Mouse (Mus musculus) limb, embryonic 12.5 days (tissue): ENCODE data around the gene Tmem234. TPM values are rescaled to one million over a fixed set of nuclear protein-coding genes. Genes with fewer than 3 reads are reported as not detected.
"Not testable (repeated sequence)": the region's sequence is repeated elsewhere in the genome, so short reads cannot be mapped to it uniquely, and the experiment has no call there.

Experiments used
- ATAC-seq: fragments of 200-750 bp; cut with Nextera tagmentation; 2 replicates; pipeline ENCODE4 v1.8.0; 2017; ENCODE audit warnings: low read depth, moderate TSS enrichment; ENCODE audit not compliant: insufficient number of reproducible peaks, insufficient read depth, low FRiP score, low TSS enrichment
- H3K27ac ChIP-seq: fragments of 300-500 bp; sonication (generic); 2 replicates; pipeline ENCODE4 v1.5.1; 2016; ENCODE audit warnings: mild to moderate bottlenecking, moderate library complexity
- H3K27me3 ChIP-seq: fragments of 300-500 bp; sonication (generic); 2 replicates; pipeline ENCODE4 v1.6.1; 2016; ENCODE audit warnings: mild to moderate bottlenecking, moderate library complexity
- H3K36me3 ChIP-seq: fragments of 300-500 bp; sonication (generic); 2 replicates; pipeline ENCODE4 v1.6.1; 2016; ENCODE audit warnings: mild to moderate bottlenecking, moderate library complexity
- H3K4me1 ChIP-seq: fragments of 300-500 bp; sonication (generic); replicated peaks from 2 replicates; pipeline ENCODE4 v1.6.1; 2016
- H3K4me2 ChIP-seq: fragments of 300-500 bp; sonication (generic); 2 replicates; pipeline ENCODE4 v1.6.1; 2016; ENCODE audit warnings: mild to moderate bottlenecking, moderate library complexity
- H3K4me3 ChIP-seq: fragments of 300-500 bp; sonication (generic); replicated peaks from 2 replicates; pipeline ENCODE4 v1.5.1; 2016; ENCODE audit warnings: mild to moderate bottlenecking
- H3K9ac ChIP-seq: fragments of 300-500 bp; sonication (generic); replicated peaks from 2 replicates; pipeline ENCODE4 v1.6.1; 2016; ENCODE audit warnings: mild to moderate bottlenecking, moderate library complexity
- H3K9me3 ChIP-seq: fragments of 300-500 bp; sonication (generic); 2 replicates; pipeline ENCODE4 v1.6.1; 2016; ENCODE audit warnings: mild to moderate bottlenecking, moderate library complexity
- WGBS: fragments of 180-500 bp; shearing (Covaris S2); methylation state at CpG from one replicate; pipeline ENCODE4 v1.1.7; 2016; 5-methylcytosine and 5-hydroxymethylcytosine counted together
- polyA plus RNA-seq: library from polyadenylated mRNA; unstranded; fragments of >200 nt; fragmentation: Nextera tagmentation; extraction: Ambion mirVana; gene quantifications from 2 replicates; pipeline ENCODE4 v1.2.1, GENCODE M21; 2016

Tmem234 gene
- polyA plus RNA-seq: 187 and 190 TPM in 2 replicates

DNA sequence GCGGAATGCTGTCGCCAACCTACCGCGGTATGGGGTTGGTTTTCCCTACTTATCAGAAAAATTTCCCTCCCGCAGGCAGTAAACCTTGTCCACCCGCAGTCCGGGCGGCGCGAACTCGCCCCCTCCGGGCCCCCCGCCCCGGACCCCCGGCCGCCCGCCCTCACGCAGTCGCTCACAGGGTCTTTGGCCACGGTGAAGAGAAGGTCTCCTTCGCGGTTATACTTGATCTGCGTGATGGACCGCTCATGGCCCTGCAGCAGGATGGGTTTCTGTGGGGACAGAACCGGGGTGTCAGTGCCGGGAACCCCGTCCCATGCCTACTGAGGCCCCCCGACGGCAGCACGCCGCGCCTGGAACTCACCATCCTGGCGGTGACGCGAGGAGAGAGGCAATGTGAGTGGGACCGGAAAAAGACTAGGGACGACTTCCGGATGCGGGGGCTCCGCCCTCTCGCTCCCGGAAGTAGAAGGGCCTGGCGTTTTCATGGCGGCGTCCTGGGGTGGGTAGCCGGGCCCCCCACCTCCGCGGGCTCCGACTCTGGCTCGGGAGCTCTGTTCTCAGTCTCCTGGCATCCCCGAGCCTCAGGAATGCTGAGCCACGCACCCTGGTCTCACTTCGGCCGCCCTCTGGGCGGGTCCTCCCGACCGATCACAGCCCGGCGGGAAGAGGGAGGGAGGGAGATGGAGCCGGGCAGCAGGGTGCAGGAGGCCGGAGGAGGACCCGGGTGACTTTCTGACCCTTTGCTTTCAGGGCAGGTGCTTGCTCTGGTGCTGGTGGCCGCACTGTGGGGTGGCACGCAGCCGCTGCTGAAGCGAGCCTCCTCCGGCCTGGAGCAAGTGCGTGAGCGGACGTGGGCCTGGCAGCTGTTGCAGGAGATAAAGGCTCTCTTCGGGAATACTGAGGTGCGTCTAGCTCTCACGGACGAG is at the start of gene Tmem234, which contains the start of gene Eif3i:
Gene Tmem234, plus strand, starts transcription at position 436 of the 926 bp plus-strand sequence.
Gene Eif3i, minus strand, starts transcription at position 416 of the 926 bp plus-strand sequence.
- Histone ChIP-seq H3K4me3 (peak within 1 kb of the TSS; percentile 95), H3K36me3 (peaks cover 65% of the 10 kb centered on the region), H3K4me2 (peak within 1 kb of the TSS; percentile 83), H3K9me3 (no peaks in the 10 kb centered on the region), H3K4me1 (peaks cover 23% of the 10 kb centered on the region), H3K27ac (peak within 1 kb of the TSS; percentile 66), H3K9ac (peak within 1 kb of the TSS; percentile 92), H3K27me3 (no peaks in the 10 kb centered on the region)
- peak; percentile 79 for ATAC-seq
- under 1% methylated on average over 74 of the region's 74 CpGs for WGBS

DNA sequence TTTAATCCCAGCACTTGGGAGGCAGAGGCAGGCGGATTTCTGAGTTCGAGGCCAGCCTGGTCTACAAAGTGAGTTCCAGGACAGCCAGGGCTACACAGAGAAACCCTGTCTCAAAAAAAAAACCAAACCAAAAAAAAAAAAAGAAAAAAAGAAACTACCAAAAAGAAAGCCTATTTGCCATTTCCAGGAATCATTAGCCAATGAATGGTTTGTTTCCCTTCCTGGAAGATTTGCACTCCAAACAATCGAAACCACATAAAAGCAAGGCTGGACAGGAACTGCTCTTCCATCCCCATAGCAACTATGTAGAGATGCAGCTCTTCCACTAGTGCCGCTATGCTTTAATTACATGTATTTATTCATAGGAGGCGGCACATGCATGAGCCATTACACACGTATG is 46.0 kb upstream of the Tmem234 start:
- H3K4me2 ChIP-seq, H3K4me3 ChIP-seq, H3K36me3 ChIP-seq, H3K9ac ChIP-seq, ATAC-seq, H3K9me3 ChIP-seq, H3K27me3 ChIP-seq, H3K27ac ChIP-seq: not testable (repeated sequence)
- WGBS: 89% methylated on average over 6 of the region's 6 CpGs
- H3K4me1 ChIP-seq: peaks cover 16% of the 10 kb centered on the region

DNA sequence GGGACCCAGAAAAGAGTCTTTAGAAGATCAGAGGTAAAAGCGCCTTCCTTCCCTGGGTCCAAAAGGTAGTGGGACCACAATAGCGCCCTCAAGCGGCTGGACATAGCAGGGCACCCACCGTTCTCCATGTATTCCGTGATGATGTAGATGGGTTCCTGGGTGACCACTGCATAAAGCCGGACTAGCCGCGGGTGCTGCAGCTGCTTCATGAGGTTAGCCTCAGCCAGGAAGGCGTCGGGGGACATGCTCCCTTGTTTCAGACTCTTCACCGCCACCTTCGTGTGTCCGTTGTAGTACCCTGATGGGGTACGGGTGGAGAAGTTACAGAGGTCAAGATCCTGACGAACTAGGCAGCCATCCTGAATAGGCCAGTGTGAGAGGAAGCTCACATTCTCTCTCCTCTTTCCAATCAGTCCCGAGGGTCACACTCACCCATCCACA is 45.0 kb upstream of the Tmem234 start:
- peaks cover 9% of the 10 kb centered on the region for H3K4me1 ChIP-seq
- peak overlapping the region; percentile 53 for H3K4me3 ChIP-seq
- 0 out of 2 replicates have a peak, but pooled peaks have one; percentile 37 for ATAC-seq
- no peaks in the 10 kb centered on the region for H3K27me3 ChIP-seq
- H3K36me3 ChIP-seq: no peaks in the 10 kb centered on the region
- H3K4me2 ChIP-seq: peak overlapping the region; percentile 92
- 6% methylated on average over 16 of the region's 16 CpGs for WGBS
- peak overlapping the region; percentile 64; the same call in 1 of the 2 replicates for H3K9ac ChIP-seq
- no peak overlapping the region for H3K27ac ChIP-seq
- H3K9me3 ChIP-seq: no peaks in the 10 kb centered on the region

DNA sequence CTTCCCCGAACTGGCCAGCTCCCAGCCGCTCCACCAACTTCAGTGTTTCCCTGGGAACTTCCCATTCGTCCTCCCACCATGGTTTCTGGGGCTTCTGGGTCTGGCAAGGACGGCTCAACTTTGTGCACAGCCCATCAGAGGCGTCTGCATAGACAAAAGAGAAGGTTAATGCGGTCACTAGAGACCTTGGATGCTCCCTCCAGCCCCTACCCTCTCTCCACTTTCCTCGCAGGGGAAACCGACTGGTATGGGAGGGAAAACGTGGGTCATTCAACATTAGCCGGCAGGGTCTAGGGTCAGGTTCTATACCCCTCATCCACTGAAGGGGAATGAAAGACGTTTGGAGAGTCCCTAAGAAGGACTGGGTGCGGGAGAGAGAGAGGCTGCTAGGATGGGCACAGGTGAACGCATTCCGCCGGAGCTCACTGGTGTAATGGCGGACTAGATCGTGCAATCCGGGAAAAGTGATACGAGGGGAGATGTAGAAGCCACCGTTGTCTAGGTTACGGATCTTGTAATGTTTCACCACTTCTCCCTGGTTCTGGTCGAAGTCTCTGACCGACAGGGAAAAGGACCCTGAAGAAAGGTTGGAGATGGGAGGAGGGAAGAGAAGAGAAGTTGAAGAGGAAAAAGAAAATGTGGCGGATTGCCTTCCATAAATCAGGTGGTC is 44.5 kb upstream of the Tmem234 start:
- Histone ChIP-seq H3K4me2 (peak overlapping the region; percentile 92), H3K27me3 (no peaks in the 10 kb centered on the region), H3K4me1 (peaks cover 9% of the 10 kb centered on the region), H3K36me3 (no peaks in the 10 kb centered on the region), H3K4me3 (peak overlapping the region; percentile 53), H3K27ac (peak overlapping the region; percentile 78), H3K9ac (peak overlapping the region; percentile 64), H3K9me3 (no peaks in the 10 kb centered on the region)
- ATAC-seq: peak; percentile 71
- under 1% methylated on average over 24 of the region's 24 CpGs for WGBS

DNA sequence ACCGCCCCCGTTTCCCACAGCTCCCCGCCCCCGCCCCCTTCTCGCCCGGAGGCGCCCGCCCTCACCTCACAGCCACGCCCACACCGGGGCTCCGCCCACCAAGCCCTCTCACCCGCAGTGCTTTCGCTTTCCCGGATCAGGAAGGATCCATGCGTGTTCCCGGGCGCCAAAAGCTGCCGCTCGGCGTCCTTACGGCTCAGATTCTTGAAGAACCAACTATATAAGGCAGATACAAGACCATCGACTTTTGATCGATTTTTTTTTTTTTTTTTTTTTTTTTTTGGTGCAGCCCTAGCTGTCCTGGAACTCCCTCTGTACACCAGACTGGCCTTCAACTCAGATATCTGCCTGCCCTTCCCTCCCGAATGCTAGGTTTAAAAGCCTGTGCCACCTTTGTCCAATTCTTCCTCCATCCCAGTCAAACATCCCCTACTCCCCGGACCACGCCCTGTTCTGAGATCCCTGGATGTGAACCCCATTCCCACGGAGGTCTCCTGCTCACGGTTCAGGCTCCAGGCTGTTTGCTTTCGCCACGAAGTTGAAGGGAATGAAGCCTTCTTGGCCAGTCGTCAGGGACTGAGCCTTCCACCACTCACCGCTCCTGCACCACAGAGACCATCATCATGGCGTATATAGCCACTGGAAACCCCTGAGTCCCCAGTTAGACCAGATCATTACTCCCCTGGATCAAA is 43.8 kb upstream of the Tmem234 start:
- no peaks in the 10 kb centered on the region for H3K36me3 ChIP-seq
- peak overlapping the region; percentile 53 for H3K4me3 ChIP-seq
- no peaks in the 10 kb centered on the region for H3K27me3 ChIP-seq
- H3K4me1 ChIP-seq: peaks cover 9% of the 10 kb centered on the region
- H3K27ac ChIP-seq: peak overlapping the region; percentile 78; the same call in 1 of the 2 replicates
- H3K4me2 ChIP-seq: peak overlapping the region; percentile 92
- H3K9me3 ChIP-seq: no peaks in the 10 kb centered on the region
- 8% methylated on average over 33 of the region's 33 CpGs for WGBS
- peak overlapping the region; percentile 64 for H3K9ac ChIP-seq
- ATAC-seq: peak; percentile 43

DNA sequence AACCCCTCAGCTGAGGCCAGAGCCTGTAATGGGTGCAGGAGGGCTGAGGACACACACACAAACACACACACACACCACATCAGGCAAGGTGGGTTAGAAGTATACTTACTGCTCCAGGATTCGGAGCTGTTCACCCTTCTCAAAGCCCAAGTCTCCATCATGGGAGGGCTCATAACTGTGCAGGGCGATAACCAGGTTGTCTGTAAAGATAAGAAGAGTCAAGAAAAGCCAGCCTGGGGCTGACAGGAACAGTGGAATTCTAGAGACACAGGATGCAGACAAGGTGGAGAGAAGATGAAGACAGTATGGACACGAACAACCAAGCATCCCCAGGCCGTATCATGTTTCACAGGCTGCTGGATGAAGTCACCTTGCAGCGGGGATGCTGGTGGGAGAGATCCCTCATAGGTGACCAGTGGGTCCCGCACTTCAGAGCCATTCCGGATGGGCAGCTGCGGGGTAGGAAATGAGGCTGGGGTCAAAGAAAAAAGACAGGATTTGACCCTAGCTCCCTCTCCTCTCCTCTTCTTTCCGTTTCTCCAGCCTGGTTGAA is 43.1 kb upstream of the Tmem234 start:
- 60% methylated on average over 9 of the region's 9 CpGs for WGBS
- peak overlapping the region; percentile 92 for H3K4me2 ChIP-seq
- H3K4me3 ChIP-seq: peak overlapping the region; percentile 53; the same call in 1 of the 2 replicates
- H3K9me3 ChIP-seq: no peaks in the 10 kb centered on the region
- no peaks in the 10 kb centered on the region for H3K36me3 ChIP-seq
- no peaks in the 10 kb centered on the region for H3K27me3 ChIP-seq
- H3K4me1 ChIP-seq: peaks cover 9% of the 10 kb centered on the region
- ATAC-seq: no peak
- 0 out of 2 replicates have a peak overlapping the region, but pooled peaks have one; percentile 64 for H3K9ac ChIP-seq
- no peak overlapping the region; the same call in 1 of the 2 replicates for H3K27ac ChIP-seq

DNA sequence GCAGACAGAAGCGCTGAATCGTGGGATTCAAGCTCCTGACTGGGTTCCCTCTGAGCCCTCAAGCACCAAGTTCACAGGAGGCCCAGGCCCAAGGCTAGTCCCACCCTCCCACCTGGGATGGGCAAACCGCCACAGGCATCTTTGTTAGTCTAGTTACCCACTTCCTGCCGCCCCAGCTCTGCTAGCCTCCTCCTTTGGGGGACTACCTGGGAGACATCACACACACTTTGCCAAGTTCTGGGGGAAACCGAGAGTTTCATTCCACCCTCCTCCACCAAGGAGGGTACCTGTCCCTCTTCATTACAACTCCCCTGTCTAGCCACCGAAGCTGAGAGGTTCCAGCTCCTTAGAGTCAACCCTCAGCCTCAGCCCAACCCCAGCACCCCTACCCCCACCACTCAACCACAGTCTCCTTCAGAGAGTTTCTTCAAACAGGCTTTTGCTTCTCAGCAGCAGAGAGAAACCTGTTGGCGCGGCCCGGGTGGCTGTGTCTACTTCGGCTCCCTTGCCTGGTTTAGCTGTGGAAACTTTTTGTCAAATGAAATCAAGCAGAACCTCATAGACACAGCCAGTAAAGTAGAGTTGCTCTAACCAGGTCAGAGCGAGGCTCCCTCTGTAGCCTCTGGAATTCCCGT is 42.0 kb upstream of the Tmem234 start:
- Histone ChIP-seq H3K4me1 (peaks cover 12% of the 10 kb centered on the region), H3K9ac (no peak overlapping the region), H3K9me3 (no peaks in the 10 kb centered on the region), H3K4me2 (no peak overlapping the region), H3K27ac (no peak overlapping the region), H3K36me3 (no peaks in the 10 kb centered on the region), H3K4me3 (no peak overlapping the region), H3K27me3 (no peaks in the 10 kb centered on the region)
- no peak for ATAC-seq
- 86% methylated on average over 12 of the region's 12 CpGs for WGBS

DNA sequence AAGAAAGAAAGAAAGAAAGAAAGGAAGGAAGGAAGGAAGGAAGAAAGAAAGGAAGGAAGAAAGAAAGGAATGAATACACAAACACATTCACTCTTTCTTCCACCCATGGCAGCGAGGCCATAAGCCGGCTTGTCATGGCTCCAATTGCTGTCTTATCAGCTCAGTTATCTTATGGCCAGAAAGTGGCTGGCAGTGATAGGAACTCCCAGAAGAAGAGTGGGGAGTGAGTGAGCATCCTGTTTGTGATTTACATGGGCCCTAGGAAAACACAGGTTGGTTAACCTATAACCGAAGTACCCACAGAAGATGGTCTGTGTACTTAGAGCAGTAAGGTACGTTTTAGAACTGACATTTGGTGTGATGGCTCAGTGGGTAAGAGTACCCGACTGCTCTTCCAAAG is 39.3 kb upstream of the Tmem234 start:
- peaks cover 20% of the 10 kb centered on the region for H3K4me1 ChIP-seq
- WGBS: 89% methylated on average over 5 of the region's 5 CpGs
- no peaks in the 10 kb centered on the region for H3K9me3 ChIP-seq

DNA sequence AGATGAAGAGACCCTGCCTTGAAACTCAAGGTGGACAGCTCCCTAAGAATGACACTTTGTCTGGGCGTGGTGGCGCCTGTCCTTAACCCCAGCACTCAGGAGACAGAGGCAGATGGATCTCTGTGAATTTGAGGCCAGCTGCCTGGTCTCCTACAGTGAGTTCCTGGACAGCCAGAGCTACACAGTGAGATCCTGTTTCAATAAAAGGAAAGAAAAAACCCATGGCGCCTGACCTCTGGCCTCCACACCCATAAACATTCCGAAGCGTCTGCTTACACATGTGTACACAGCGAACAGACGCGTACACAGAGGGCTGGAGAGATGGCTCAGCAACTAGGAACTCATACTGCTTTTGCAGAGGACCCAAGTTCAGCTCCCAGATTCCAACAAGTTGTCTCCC is 36.8 kb upstream of the Tmem234 start:
- Histone ChIP-seq H3K4me1 (peaks cover 11% of the 10 kb centered on the region), H3K27ac (peak overlapping the region; percentile 23; the same call in 1 of the 2 replicates), H3K9ac (no peak overlapping the region), H3K36me3 (no peaks in the 10 kb centered on the region), H3K4me3 (no peak overlapping the region), H3K9me3 (no peaks in the 10 kb centered on the region), H3K27me3 (no peaks in the 10 kb centered on the region), H3K4me2 (no peak overlapping the region)
- 0 out of 2 replicates have a peak, but pooled peaks have one; percentile 6 for ATAC-seq
- WGBS: 20% methylated on average over 8 of the region's 8 CpGs

More for the DNA sequence above, 39.3 kb upstream of the Tmem234 start:
- Histone ChIP-seq H3K9ac (no peak overlapping the region), H3K36me3 (no peaks in the 10 kb centered on the region), H3K27ac (no peak overlapping the region), H3K27me3 (no peaks in the 10 kb centered on the region), H3K4me3 (no peak overlapping the region), H3K4me2 (no peak overlapping the region)
- no peak for ATAC-seq

DNA sequence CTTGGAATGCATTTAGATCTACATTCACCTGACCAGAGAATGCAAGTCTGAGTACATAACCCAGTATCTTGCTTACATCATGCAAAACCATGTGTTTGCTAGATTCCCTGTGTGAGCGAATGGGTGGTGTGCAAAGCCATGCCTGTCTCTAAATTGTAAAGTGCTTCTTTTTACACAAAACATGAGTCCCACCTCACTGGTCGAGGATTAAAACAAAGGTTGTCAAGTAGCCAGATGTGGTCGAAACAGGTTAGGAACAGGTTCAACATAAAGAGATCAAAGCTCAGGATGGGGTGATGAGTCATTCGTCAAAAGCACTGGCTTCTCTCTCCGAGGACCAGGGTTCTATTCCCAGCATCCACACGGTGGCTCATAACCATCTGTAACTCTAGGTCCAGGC is 35.3 kb upstream of the Tmem234 start:
- no peaks in the 10 kb centered on the region for H3K27me3 ChIP-seq
- H3K4me1 ChIP-seq: peaks cover 11% of the 10 kb centered on the region
- ATAC-seq: no peak
- no peak overlapping the region for H3K27ac ChIP-seq
- H3K4me2 ChIP-seq: no peak overlapping the region
- H3K9ac ChIP-seq: no peak overlapping the region
- H3K9me3 ChIP-seq: no peaks in the 10 kb centered on the region
- H3K4me3 ChIP-seq: no peak overlapping the region
- WGBS: 83% methylated on average over 6 of the region's 6 CpGs
- no peaks in the 10 kb centered on the region for H3K36me3 ChIP-seq
